Mouse (Mus musculus) liver, embryonic 14.5 days (tissue): ENCODE measurements at regions not wholly inside any gene's neighbourhood (a gene's known extent, or its start where the extent isn't known, plus 50 kb on each side); places are given as distances from the start of the nearest gene placed in this dataset.

Experiments used
- ATAC-seq: fragments of 200-750 bp; cut with Nextera tagmentation; 2 replicates; pipeline ENCODE4 v1.8.0; 2017; ENCODE audit warnings: moderate number of reproducible peaks, mild to moderate bottlenecking, moderate library complexity; ENCODE audit not compliant: insufficient read depth
- DNase-seq, 3 experiments: peaks; one replicate each; pipeline ENCODE4 v3.0.0-alpha.2; 2012 to 2013; ENCODE audit warnings: low read depth in 3 of 3, low spot score in 3 of 3
- H3K27ac ChIP-seq: fragments of 300-500 bp; sonication (generic); 2 replicates; pipeline ENCODE4 v1.5.1; 2014; ENCODE audit warnings: moderate library complexity, mild to moderate bottlenecking, control low read depth, inconsistent platforms
- H3K27me3 ChIP-seq: fragments of 300-500 bp; sonication (generic); 2 replicates; pipeline ENCODE4 v1.6.1; 2014; ENCODE audit warnings: mild to moderate bottlenecking, low read length, moderate library complexity; ENCODE audit not compliant: control insufficient read depth, insufficient read depth
- H3K36me3 ChIP-seq: fragments of 300-500 bp; sonication (generic); replicated peaks from 2 replicates; pipeline ENCODE4 v1.6.1; 2014; ENCODE audit warnings: low read depth; ENCODE audit not compliant: control insufficient read depth, insufficient read depth
- H3K4me1 ChIP-seq, 2 experiments: fragments of 200-500 bp in 1 of 2; fragments of 300-500 bp in 1 of 2; sonication (generic) in 1 of 2; replicated peaks; 2 replicates each; pipeline ENCODE4 v1.6.1; 2012 to 2014; ENCODE audit warnings: antibody characterized with exemption in 1 of 2, inconsistent platforms in 1 of 2, low read length in 1 of 2; ENCODE audit not compliant: control insufficient read depth in 2 of 2, insufficient read depth in 2 of 2
- H3K4me2 ChIP-seq: fragments of 300-500 bp; sonication (generic); 2 replicates; pipeline ENCODE4 v1.6.1; 2014; ENCODE audit warnings: low read depth, mild to moderate bottlenecking, control low read depth, moderate library complexity
- H3K4me3 ChIP-seq, 2 experiments: fragments of 200-500 bp in 1 of 2; fragments of 300-500 bp in 1 of 2; sonication (generic) in 1 of 2; 2 replicates each; pipeline ENCODE4 v1.5.1; 2012 to 2014; ENCODE audit warnings: low read depth in 2 of 2, low read length in 2 of 2, mild to moderate bottlenecking in 2 of 2, control low read depth in 1 of 2, inconsistent platforms in 1 of 2, moderate library complexity in 1 of 2; ENCODE audit not compliant: insufficient read depth in 1 of 2
- H3K9ac ChIP-seq: fragments of 300-500 bp; sonication (generic); replicated peaks from 2 replicates; pipeline ENCODE4 v1.6.1; 2014; ENCODE audit warnings: mild to moderate bottlenecking, control low read depth, moderate library complexity
- H3K9me3 ChIP-seq: fragments of 300-500 bp; sonication (generic); 2 replicates; pipeline ENCODE4 v1.6.1; 2016; ENCODE audit warnings: low read length, mixed read lengths; ENCODE audit not compliant: control insufficient read depth
- CTCF ChIP-seq: IDR thresholded peaks from 2 replicates; pipeline ENCODE4 v1.5.1; 2016; ENCODE audit warnings: antibody characterized with exemption, low read depth, control low read depth
- EP300 ChIP-seq: IDR thresholded peaks from 2 replicates; pipeline ENCODE4 v1.6.1; 2016; ENCODE audit warnings: antibody characterized with exemption, low read depth
- WGBS: fragments of 180-500 bp; shearing (Covaris S2); extraction: QIAGEN DNeasy Blood & Tissue Kit; methylation state at CpG from one replicate; pipeline ENCODE4 v1.1.7; 2014; ENCODE audit not compliant: insufficient replicate concordance; 5-methylcytosine and 5-hydroxymethylcytosine counted together

GRCm38 (mm10) chr7:36229031-36229430 lies 426.2 kb upstream of the Zfp507 start:
- Histone ChIP-seq H3K27me3 (no peaks in the 10 kb centered on the region), H3K9ac (no peak overlapping the region), H3K27ac (no peak overlapping the region), H3K9me3 (no peaks in the 10 kb centered on the region), H3K4me2 (no peak overlapping the region), H3K4me1 (no peaks in the 10 kb centered on the region), H3K36me3 (no peaks in the 10 kb centered on the region), H3K4me3 (no peak overlapping the region)
- DNase-seq (no peak), ATAC-seq (no peak)
- TF ChIP-seq CTCF (no peak), EP300 (no peak)

GRCm38 (mm10) chr7:36224416-36224815 lies 421.6 kb upstream of the Zfp507 start:
- ATAC-seq (no peak), DNase-seq (no peak)
- H3K36me3 ChIP-seq, result no peaks in the 10 kb centered on the region
- H3K27ac ChIP-seq, result no peak overlapping the region
- no peak overlapping the region for H3K9ac ChIP-seq
- TF ChIP-seq CTCF, result no peak
- no peak for TF ChIP-seq EP300
- no peaks in the 10 kb centered on the region for H3K27me3 ChIP-seq
- H3K4me2 ChIP-seq, result no peak overlapping the region
- H3K9me3 ChIP-seq, result no peaks in the 10 kb centered on the region
- 77% methylated on average over 8 of the region's 8 CpGs for WGBS
- H3K4me3 ChIP-seq, result no peak overlapping the region
- H3K4me1 ChIP-seq, result no peaks in the 10 kb centered on the region

- H3K27me3 ChIP-seq, result no peaks in the 10 kb centered on the region
- no peak overlapping the region for H3K4me2 ChIP-seq
- H3K4me1 ChIP-seq, result no peaks in the 10 kb centered on the region
- DNase-seq (no peak), ATAC-seq (no peak)
- TF ChIP-seq CTCF, result no peak
- TF ChIP-seq EP300, result no peak
- no peak overlapping the region for H3K27ac ChIP-seq
- no peak overlapping the region for H3K9ac ChIP-seq
- H3K36me3 ChIP-seq, result no peaks in the 10 kb centered on the region
- no peak overlapping the region for H3K4me3 ChIP-seq
- WGBS, result 45% methylated on average over 2 of the region's 2 CpGs
- no peaks in the 10 kb centered on the region for H3K9me3 ChIP-seq
Observed at GRCm38 (mm10) chr7:36218386-36218785, 415.6 kb upstream of the Zfp507 start.

GRCm38 (mm10) chr7:36210034-36210433 lies 407.2 kb upstream of the Zfp507 start:
- no peaks in the 10 kb centered on the region for H3K36me3 ChIP-seq
- H3K27ac ChIP-seq, result no peak overlapping the region
- H3K4me3 ChIP-seq, result no peak overlapping the region
- no peak overlapping the region for H3K9ac ChIP-seq
- WGBS, result 71% methylated on average over 4 of the region's 4 CpGs
- DNase-seq (no peak), ATAC-seq (no peak)
- H3K9me3 ChIP-seq, result no peaks in the 10 kb centered on the region
- no peak overlapping the region for H3K4me2 ChIP-seq
- H3K27me3 ChIP-seq, result no peaks in the 10 kb centered on the region
- TF ChIP-seq CTCF (no peak), EP300 (no peak)
- H3K4me1 ChIP-seq, result no peaks in the 10 kb centered on the region

GRCm38 (mm10) chr7:36207525-36208260 lies 404.9 kb upstream of the Zfp507 start:
- ATAC-seq, result no peak
- Histone ChIP-seq H3K4me2 (no peak overlapping the region), H3K27ac (no peak overlapping the region), H3K9me3 (no peaks in the 10 kb centered on the region), H3K27me3 (no peaks in the 10 kb centered on the region), H3K9ac (no peak overlapping the region), H3K4me1 (no peaks in the 10 kb centered on the region), H3K36me3 (no peaks in the 10 kb centered on the region), H3K4me3 (no peak overlapping the region)
- 71% methylated on average over 17 of the region's 17 CpGs for WGBS
- TF ChIP-seq EP300, result no peak
- no peak for DNase-seq
